Mouse (Mus musculus) ES-E14 (cell line): ENCODE data around the gene Siglec1. TPM values are rescaled to one million over a fixed set of nuclear protein-coding genes. Genes with fewer than 3 reads are reported as not detected.

Experiments used
- DNase-seq: peaks from one replicate; pipeline ENCODE4 v3.0.0-alpha.2; 2013; ENCODE audit warnings: low read depth, low spot score
- H3K27ac ChIP-seq: 2 replicates; pipeline ENCODE4 v1.5.1; 2012; ENCODE audit warnings: low read depth, mild to moderate bottlenecking, low read length, moderate library complexity, mixed read lengths; ENCODE audit not compliant: poor library complexity, insufficient read depth, severe bottlenecking
- H3K36me3 ChIP-seq: 2 replicates; pipeline ENCODE4 v1.6.1; 2012; ENCODE audit warnings: mild to moderate bottlenecking, low read length, moderate library complexity, mixed read lengths; ENCODE audit not compliant: control insufficient read depth, poor library complexity, insufficient read depth, severe bottlenecking
- H3K4me1 ChIP-seq, 2 experiments: fragments of 150-350 bp in 1 of 2; sonication (generic) in 1 of 2; 2 replicates each; pipeline ENCODE4 v1.6.1; 2012; ENCODE audit warnings: low read length in 2 of 2, mild to moderate bottlenecking in 1 of 2, mixed read lengths in 1 of 2; ENCODE audit not compliant: control insufficient read depth in 2 of 2, insufficient read depth in 2 of 2, poor library complexity in 1 of 2
- H3K4me3 ChIP-seq, 2 experiments: fragments of 150-350 bp in 1 of 2; sonication (generic) in 1 of 2; 2 replicates each; pipeline ENCODE4 v1.5.1; 2012; ENCODE audit warnings: low read length in 2 of 2, low read depth in 1 of 2, mild to moderate bottlenecking in 1 of 2, mixed read lengths in 1 of 2; ENCODE audit not compliant: insufficient read depth in 1 of 2, poor library complexity in 1 of 2, severe bottlenecking in 1 of 2
- H3K9ac ChIP-seq: 2 replicates; pipeline ENCODE4 v1.6.1; 2012; ENCODE audit warnings: low read depth, mild to moderate bottlenecking, low read length, mixed read lengths; ENCODE audit not compliant: poor library complexity, insufficient read depth, severe bottlenecking
- H3K9me3 ChIP-seq: fragments of 150-350 bp; sonication (generic); 2 replicates; pipeline ENCODE4 v1.6.1; 2012; ENCODE audit warnings: low read depth, mild to moderate bottlenecking, low read length; ENCODE audit not compliant: control insufficient read depth, insufficient read depth
- CHD2 ChIP-seq: IDR thresholded peaks from 2 replicates; pipeline ENCODE4 v1.6.1; 2014; ENCODE audit warnings: mild to moderate bottlenecking, low read depth, low read length, inconsistent platforms
- HCFC1 ChIP-seq: IDR thresholded peaks from 2 replicates; pipeline ENCODE4 v1.6.1; 2012; ENCODE audit warnings: low read length, inconsistent platforms, borderline replicate concordance; ENCODE audit not compliant: insufficient read depth
- MAFK ChIP-seq: IDR thresholded peaks from 2 replicates; pipeline ENCODE4 v1.6.1; 2014; ENCODE audit warnings: mild to moderate bottlenecking, low read depth, low read length, inconsistent platforms; ENCODE audit not compliant: insufficient read depth
- ZC3H11A ChIP-seq: IDR thresholded peaks from 2 replicates; pipeline ENCODE4 v1.6.1; 2012; ENCODE audit warnings: low read depth, mild to moderate bottlenecking, inconsistent platforms, low read length, borderline replicate concordance
- ZNF384 ChIP-seq: IDR thresholded peaks from 2 replicates; pipeline ENCODE4 v1.6.1; 2012; ENCODE audit warnings: low read depth, low read length, inconsistent platforms
- in situ Hi-C, 2 experiments: fragments of 600-800 bp; cut with MboI; formaldehyde crosslinking; loops; one replicate each; pipeline ENCODE4 v1.15.1; 2025; ENCODE audit warnings: low sequenced_read_pairs in 2 of 2, inconsistent platforms in 1 of 2; ENCODE audit not compliant: unreplicated experiment in 2 of 2
- total RNA-seq: library from RNA; depleted of rRNA; stranded (reverse); fragments of 300-350 nt; gene quantifications from 2 replicates; pipeline ENCODE4 v1.2.3, GENCODE M21; 2012

Siglec1 gene
- total RNA-seq, 1 experiment = 0.27 TPM

- H3K4me3 ChIP-seq = no peak overlapping the region
- H3K9ac ChIP-seq = no peak overlapping the region
- in situ Hi-C loops = no loop called here
- H3K27ac ChIP-seq = no peak overlapping the region; the same call in 1 of the 2 replicates
- H3K4me1 ChIP-seq = peaks cover 8 to 10% of the 10 kb centered on the region in 2 experiments
- DNase-seq = peak; percentile 66
- no peaks in the 10 kb centered on the region for H3K9me3 ChIP-seq
- H3K36me3 ChIP-seq = no peaks in the 10 kb centered on the region
- TF ChIP-seq ZNF384 (no peak), ZC3H11A (peak; percentile 87), HCFC1 (no peak)
Measured at GRCm38 (mm10) chr2:131094823-131095222, 8.3 kb upstream of the Siglec1 start.

- peaks cover 8 to 10% of the 10 kb centered on the region in 2 experiments for H3K4me1 ChIP-seq
- H3K9me3 ChIP-seq = no peaks in the 10 kb centered on the region
- no peak for DNase-seq
- in situ Hi-C loops = no loop called here
- H3K4me3 ChIP-seq = no peak overlapping the region
- TF ChIP-seq ZNF384 = no peak
- TF ChIP-seq MAFK = no peak
- no peak for TF ChIP-seq CHD2
- no peak for TF ChIP-seq ZC3H11A
- TF ChIP-seq HCFC1 = no peak
- no peaks in the 10 kb centered on the region for H3K36me3 ChIP-seq
- H3K9ac ChIP-seq = no peak overlapping the region
- no peak overlapping the region for H3K27ac ChIP-seq
Measured at GRCm38 (mm10) chr2:131093577-131093976, 7.0 kb upstream of the Siglec1 start.

- in situ Hi-C loops = no loop called here
- Histone ChIP-seq H3K4me1 (0 out of 4 replicates have a peak, but pooled peaks cover 0 to under 1% of the 10 kb centered on the region in 2 experiments), H3K36me3 (no peaks in the 10 kb centered on the region), H3K27ac (no peak overlapping the region), H3K4me3 (no peak overlapping the region), H3K9ac (no peak overlapping the region), H3K9me3 (no peaks in the 10 kb centered on the region)
- no peak for DNase-seq
- TF ChIP-seq HCFC1 (no peak), CHD2 (no peak), ZC3H11A (no peak), MAFK (no peak), ZNF384 (no peak)
Measured at GRCm38 (mm10) chr2:131090852-131091251, 4.3 kb upstream of the Siglec1 start.

- no peaks in the 10 kb centered on the region for H3K36me3 ChIP-seq
- H3K27ac ChIP-seq = no peak overlapping the region
- H3K4me1 ChIP-seq = no peaks in the 10 kb centered on the region
- no peak for TF ChIP-seq MAFK
- no peak for TF ChIP-seq ZNF384
- no peak for TF ChIP-seq CHD2
- no peak for TF ChIP-seq ZC3H11A
- no peak for TF ChIP-seq HCFC1
- no peaks in the 10 kb centered on the region for H3K9me3 ChIP-seq
- H3K4me3 ChIP-seq = no peak overlapping the region
- no peak for DNase-seq
- no peak overlapping the region for H3K9ac ChIP-seq
- in situ Hi-C loops = no loop called here
Measured at GRCm38 (mm10) chr2:131089634-131090033, 3.1 kb upstream of the Siglec1 start.

- Histone ChIP-seq H3K9me3 (no peaks in the 10 kb centered on the region), H3K4me3 (no peak overlapping the region), H3K4me1 (no peaks in the 10 kb centered on the region), H3K27ac (no peak overlapping the region), H3K9ac (no peak overlapping the region), H3K36me3 (no peaks in the 10 kb centered on the region)
- no peak for DNase-seq
- TF ChIP-seq ZC3H11A (no peak), MAFK (no peak), CHD2 (no peak), ZNF384 (no peak)
- in situ Hi-C loops = no loop called here
Measured at GRCm38 (mm10) chr2:131088581-131088980, 2.0 kb upstream of the Siglec1 start.
